Mouse (Mus musculus): ENCODE results near the gene 4833420G17Rik.
"Not testable (repeated sequence)": the region's sequence is repeated elsewhere in the genome, so short reads cannot be mapped to it uniquely, and the experiment has no call there.

DNA sequence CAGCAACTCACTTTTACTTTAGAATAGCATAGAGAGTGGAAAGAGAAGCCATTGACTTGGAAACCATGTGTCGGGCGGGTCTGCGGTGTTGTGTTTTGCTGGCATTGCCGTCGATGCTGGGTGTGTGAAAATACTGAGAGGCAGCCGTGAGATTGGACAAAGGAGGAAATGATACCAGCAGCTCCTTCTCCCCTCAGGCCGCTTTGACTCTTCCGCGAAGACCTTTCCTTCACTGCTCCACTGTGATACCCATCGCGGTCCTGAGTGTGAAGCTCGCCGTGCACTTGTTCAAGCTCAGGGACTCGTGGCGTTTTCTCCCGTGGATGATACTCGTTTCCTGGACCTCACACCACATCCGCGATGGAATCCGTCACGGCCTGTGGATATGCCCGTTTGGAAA is 32.4 kb downstream of the 4833420G17Rik start:
- TF ChIP-seq CTCF (IDR thresholded peaks at IDR 0.05; ENCODE audit: borderline replicate concordance, extremely low read depth, insufficient read depth, insufficient read length); POLR2A (IDR thresholded peaks at IDR 0.05; ENCODE audit: borderline replicate concordance, extremely low read depth, insufficient read depth, insufficient read length, poor library complexity, severe bottlenecking): not testable (repeated sequence)

Measured in brain, embryonic 14.5 days (tissue).